Mouse (Mus musculus): ENCODE results near the gene Cisd1. TPM values are rescaled to one million over a fixed set of nuclear protein-coding genes. Genes with fewer than 3 reads are reported as not detected.
"Not testable (repeated sequence)": the region's sequence is repeated elsewhere in the genome, so short reads cannot be mapped to it uniquely, and the experiment has no call there.

The Cisd1 gene
- polyA plus RNA-seq (2014; fragmentation: Nextera tagmentation; extraction: Ambion mirVana) = 281 and 329 TPM in 2 replicates

- Histone ChIP-seq H3K9me3 (ENCODE audit: control insufficient read depth, low read length) (no peaks in the 10 kb centered on the region), H3K4me1 (ENCODE audit: control insufficient read depth, insufficient read depth, low read length) (peaks cover 23% of the 10 kb centered on the region), H3K4me3 (replicated peaks; ENCODE audit: low read depth, low read length) (peak within 1 kb of the TSS; percentile 87), H3K9ac (replicated peaks; ENCODE audit: low read length) (peak within 1 kb of the TSS; percentile 88), H3K4me2 (ENCODE audit: low read length) (peak within 1 kb of the TSS; percentile 67), H3K36me3 (ENCODE audit: control insufficient read depth, insufficient read depth, low read length) (no peaks in the 10 kb centered on the region), H3K27me3 (ENCODE audit: control insufficient read depth, insufficient read depth, low read length) (no peaks in the 10 kb centered on the region), H3K27ac (replicated peaks; ENCODE audit: low read depth, low read length) (peak within 1 kb of the TSS; percentile 71)
- under 1% methylated on average over 60 of the region's 60 CpGs for WGBS
- ATAC-seq (ENCODE audit: low FRiP score, low TSS enrichment) (peak; percentile 81), DNase-seq (peak; percentile 98)
These were observed at the start of gene Cisd1 for GRCm38 (mm10) chr10:71344579-71345143. TSS of gene Cisd1 (minus strand) at chr10:71344954.

GRCm38 (mm10) chr10:71389311-71389710 is 44.6 kb upstream of the Cisd1 start:
- WGBS = 93% methylated on average over 5 of the region's 5 CpGs
- ATAC-seq (ENCODE audit: low FRiP score, low TSS enrichment) (no peak), DNase-seq (no peak)
- Histone ChIP-seq H3K9me3 (ENCODE audit: control insufficient read depth, low read length) (no peaks in the 10 kb centered on the region), H3K36me3 (ENCODE audit: control insufficient read depth, insufficient read depth, low read length) (no peaks in the 10 kb centered on the region), H3K27me3 (ENCODE audit: control insufficient read depth, insufficient read depth, low read length) (no peaks in the 10 kb centered on the region), H3K4me3 (replicated peaks; ENCODE audit: low read depth, low read length) (no peak overlapping the region), H3K9ac (replicated peaks; ENCODE audit: low read length) (no peak overlapping the region), H3K4me1 (ENCODE audit: control insufficient read depth, insufficient read depth, low read length) (no peaks in the 10 kb centered on the region), H3K4me2 (ENCODE audit: low read length) (no peak overlapping the region), H3K27ac (replicated peaks; ENCODE audit: low read depth, low read length) (no peak overlapping the region)

GRCm38 (mm10) chr10:71384159-71385044 is 39.6 kb upstream of the Cisd1 start:
- Histone ChIP-seq H3K4me1 (ENCODE audit: control insufficient read depth, insufficient read depth, low read length) (no peaks in the 10 kb centered on the region), H3K36me3 (ENCODE audit: control insufficient read depth, insufficient read depth, low read length) (peaks cover 17% of the 10 kb centered on the region), H3K27me3 (ENCODE audit: control insufficient read depth, insufficient read depth, low read length) (no peaks in the 10 kb centered on the region), H3K9me3 (ENCODE audit: control insufficient read depth, low read length) (no peaks in the 10 kb centered on the region), H3K4me3 (replicated peaks; ENCODE audit: low read depth, low read length) (no peak overlapping the region), H3K27ac (replicated peaks; ENCODE audit: low read depth, low read length) (no peak overlapping the region), H3K9ac (replicated peaks; ENCODE audit: low read length) (no peak overlapping the region), H3K4me2 (ENCODE audit: low read length) (no peak overlapping the region)
- DNase-seq (no peak), ATAC-seq (ENCODE audit: low FRiP score, low TSS enrichment) (no peak)
- 64% methylated on average over 19 of the region's 19 CpGs for WGBS

GRCm38 (mm10) chr10:71383552-71383924 is 38.8 kb upstream of the Cisd1 start:
- not testable (repeated sequence) for DNase-seq; ATAC-seq (ENCODE audit: low FRiP score, low TSS enrichment); H3K27ac ChIP-seq (replicated peaks; ENCODE audit: low read depth, low read length); H3K27me3 ChIP-seq (ENCODE audit: control insufficient read depth, insufficient read depth, low read length); H3K9ac ChIP-seq (replicated peaks; ENCODE audit: low read length); H3K4me2 ChIP-seq (ENCODE audit: low read length); H3K9me3 ChIP-seq (ENCODE audit: control insufficient read depth, low read length); H3K4me1 ChIP-seq (ENCODE audit: control insufficient read depth, insufficient read depth, low read length); H3K4me3 ChIP-seq (replicated peaks; ENCODE audit: low read depth, low read length)
- peaks cover 26% of the 10 kb centered on the region for H3K36me3 ChIP-seq (ENCODE audit: control insufficient read depth, insufficient read depth, low read length)
- WGBS = 87% methylated on average over 6 of the region's 6 CpGs

GRCm38 (mm10) chr10:71382858-71383551 is 38.3 kb upstream of the Cisd1 start:
- H3K27me3 ChIP-seq (ENCODE audit: control insufficient read depth, insufficient read depth, low read length) = no peaks in the 10 kb centered on the region
- WGBS = 86% methylated on average over 8 of the region's 8 CpGs
- H3K36me3 ChIP-seq (ENCODE audit: control insufficient read depth, insufficient read depth, low read length) = peaks cover 28% of the 10 kb centered on the region
- H3K4me3 ChIP-seq (replicated peaks; ENCODE audit: low read depth, low read length) = no peak overlapping the region
- no peaks in the 10 kb centered on the region for H3K9me3 ChIP-seq (ENCODE audit: control insufficient read depth, low read length)
- ATAC-seq (ENCODE audit: low FRiP score, low TSS enrichment) = no peak
- no peak overlapping the region for H3K9ac ChIP-seq (replicated peaks; ENCODE audit: low read length)
- no peaks in the 10 kb centered on the region for H3K4me1 ChIP-seq (ENCODE audit: control insufficient read depth, insufficient read depth, low read length)
- DNase-seq = no peak
- no peak overlapping the region for H3K4me2 ChIP-seq (ENCODE audit: low read length)
- H3K27ac ChIP-seq (replicated peaks; ENCODE audit: low read depth, low read length) = no peak overlapping the region

GRCm38 (mm10) chr10:71382109-71382508 is 37.4 kb upstream of the Cisd1 start:
- Histone ChIP-seq H3K36me3 (ENCODE audit: control insufficient read depth, insufficient read depth, low read length) (peaks cover 30% of the 10 kb centered on the region), H3K4me2 (ENCODE audit: low read length) (no peak overlapping the region), H3K9me3 (ENCODE audit: control insufficient read depth, low read length) (no peaks in the 10 kb centered on the region), H3K9ac (replicated peaks; ENCODE audit: low read length) (no peak overlapping the region), H3K4me1 (ENCODE audit: control insufficient read depth, insufficient read depth, low read length) (no peaks in the 10 kb centered on the region), H3K4me3 (replicated peaks; ENCODE audit: low read depth, low read length) (no peak overlapping the region), H3K27ac (replicated peaks; ENCODE audit: low read depth, low read length) (no peak overlapping the region), H3K27me3 (ENCODE audit: control insufficient read depth, insufficient read depth, low read length) (no peaks in the 10 kb centered on the region)
- WGBS = 73% methylated on average over 7 of the region's 7 CpGs
- ATAC-seq (ENCODE audit: low FRiP score, low TSS enrichment) (no peak), DNase-seq (no peak)

GRCm38 (mm10) chr10:71381471-71382033 is 36.8 kb upstream of the Cisd1 start:
- Histone ChIP-seq H3K9ac (replicated peaks; ENCODE audit: low read length) (no peak overlapping the region), H3K27me3 (ENCODE audit: control insufficient read depth, insufficient read depth, low read length) (no peaks in the 10 kb centered on the region), H3K27ac (replicated peaks; ENCODE audit: low read depth, low read length) (no peak overlapping the region), H3K4me2 (ENCODE audit: low read length) (no peak overlapping the region), H3K9me3 (ENCODE audit: control insufficient read depth, low read length) (no peaks in the 10 kb centered on the region), H3K4me3 (replicated peaks; ENCODE audit: low read depth, low read length) (no peak overlapping the region), H3K4me1 (ENCODE audit: control insufficient read depth, insufficient read depth, low read length) (no peaks in the 10 kb centered on the region), H3K36me3 (ENCODE audit: control insufficient read depth, insufficient read depth, low read length) (peaks cover 35% of the 10 kb centered on the region)
- 94% methylated on average over 29 of the region's 29 CpGs for WGBS
- no peak for DNase-seq
- ATAC-seq (ENCODE audit: low FRiP score, low TSS enrichment) = no peak

GRCm38 (mm10) chr10:71380406-71380805 is 35.7 kb upstream of the Cisd1 start:
- ATAC-seq (ENCODE audit: low FRiP score, low TSS enrichment) = no peak

More at GRCm38 (mm10) chr10:71380406-71380805, 35.7 kb upstream of the Cisd1 start:
- Histone ChIP-seq H3K27me3 (ENCODE audit: control insufficient read depth, insufficient read depth, low read length) (no peaks in the 10 kb centered on the region), H3K36me3 (ENCODE audit: control insufficient read depth, insufficient read depth, low read length) (peaks cover 38% of the 10 kb centered on the region), H3K4me2 (ENCODE audit: low read length) (no peak overlapping the region), H3K9me3 (ENCODE audit: control insufficient read depth, low read length) (no peaks in the 10 kb centered on the region), H3K4me3 (replicated peaks; ENCODE audit: low read depth, low read length) (no peak overlapping the region), H3K4me1 (ENCODE audit: control insufficient read depth, insufficient read depth, low read length) (no peaks in the 10 kb centered on the region), H3K27ac (replicated peaks; ENCODE audit: low read depth, low read length) (no peak overlapping the region), H3K9ac (replicated peaks; ENCODE audit: low read length) (no peak overlapping the region)
- DNase-seq = no peak
- 97% methylated on average over 7 of the region's 7 CpGs for WGBS

All from midbrain, embryonic 14.5 days (tissue).